Mouse (Mus musculus): Measurements from ENCODE around the gene Enpp6.

DNA sequence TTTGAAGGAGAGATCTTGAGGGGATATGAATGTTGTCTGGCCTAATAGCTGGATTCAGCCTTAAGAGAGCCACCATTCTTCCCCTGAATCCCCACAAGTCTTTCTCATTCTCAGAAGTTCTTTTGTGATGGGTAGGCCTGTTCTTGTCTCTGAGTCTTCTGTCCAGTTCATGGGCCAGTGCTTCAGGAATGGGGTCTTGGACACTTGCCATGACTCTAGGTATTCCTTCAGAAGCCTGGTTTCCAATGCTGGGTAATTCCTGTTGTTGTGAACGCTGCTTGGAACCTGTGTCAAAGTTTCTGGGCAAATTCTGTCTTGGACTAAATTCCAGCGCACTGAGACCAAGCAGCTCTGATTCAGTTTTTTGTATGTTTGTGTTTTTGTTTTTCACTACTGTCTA, 60.5 kb downstream of the Enpp6 start:
- TF ChIP-seq CTCF (conservative IDR thresholded peaks at IDR 0.05; ENCODE audit: low read length) (no peak), POU5F1 (IDR thresholded peaks at IDR 0.05; ENCODE audit: borderline replicate concordance, low read length) (no peak), NANOG (IDR thresholded peaks at IDR 0.05; ENCODE audit: borderline replicate concordance, low read length) (no peak)
